Mouse (Mus musculus) adrenal gland, postnatal 10 days (tissue): Measurements from ENCODE around the gene Cenps. TPM values are rescaled to one million over a fixed set of nuclear protein-coding genes. Genes with fewer than 3 reads are reported as not detected.
"Not testable (repeated sequence)": the region's sequence is repeated elsewhere in the genome, so short reads cannot be mapped to it uniquely, and the experiment has no call there.

Experiments
- DNase-seq: peaks from one replicate; pipeline ENCODE4 v3.0.0; 2021; ENCODE audit warnings: mixed read lengths
- total RNA-seq, 2 experiments: library from RNA; stranded (reverse); gene quantifications; 2 replicates each; pipeline ENCODE4 v1.2.3; 2021

Gene Cenps
- total RNA-seq, 2 experiments from 2014 or later = 7.8 to 11.0 TPM

GRCm38 (mm10) chr4:149119978-149120562, 17.4 kb downstream of the Cenps start:
- DNase-seq = not testable (repeated sequence)

- DNase-seq = peak; percentile 94
These were observed 33.4 kb downstream of the Cenps start, which contains the start of gene Dffa for GRCm38 (mm10) chr4:149103875-149104561. Dffa (plus strand) TSS chr4:149104146.

GRCm38 (mm10) chr4:149101456-149101855, 36.0 kb downstream of the Cenps start:
- DNase-seq = no peak

GRCm38 (mm10) chr4:149100449-149100848, 37.0 kb downstream of the Cenps start:
- DNase-seq = not testable (repeated sequence)

GRCm38 (mm10) chr4:149099369-149100017, 37.9 kb downstream of the Cenps start, which contains the start of gene Pex14:
Pex14 (minus strand) TSS chr4:149099876.
- DNase-seq = peak; percentile 93

GRCm38 (mm10) chr4:149098571-149098970, 38.9 kb downstream of the Cenps start:
- peak; percentile 29 for DNase-seq

- peak; percentile 53 for DNase-seq
These were observed 39.5 kb downstream of the Cenps start for GRCm38 (mm10) chr4:149097956-149098355.

GRCm38 (mm10) chr4:149091364-149091763, 46.1 kb downstream of the Cenps start:
- no peak for DNase-seq

- DNase-seq = peak; percentile 47
These were observed 52.0 kb downstream of the Cenps start for GRCm38 (mm10) chr4:149085381-149085780.

GRCm38 (mm10) chr4:149081528-149081927, 55.9 kb downstream of the Cenps start:
- peak; percentile 92 for DNase-seq

- no peak for DNase-seq
These were observed 57.3 kb downstream of the Cenps start for GRCm38 (mm10) chr4:149080111-149080510.

GRCm38 (mm10) chr4:149079629-149080028, 57.8 kb downstream of the Cenps start:
- DNase-seq = no peak

GRCm38 (mm10) chr4:149078261-149078660, 59.2 kb downstream of the Cenps start:
- peak; percentile 52 for DNase-seq

Other genes starting within 250 kb of the Cenps start
- 10 to 100 TPM; 67.9 to 74.0 TPM for gene Pex14, start 37.8 kb downstream of the Cenps start, total RNA-seq
- gene Dffa, start 33.5 kb downstream of the Cenps start, total RNA-seq = 10 to 100 TPM; 21.0 to 23.9 TPM
- gene Cort, start 10.9 kb downstream of the Cenps start, total RNA-seq = 1 to 10 TPM; 1.5 TPM
- 100 to 1,000 TPM; 175 to 176 TPM for gene Pgd, start 29.1 kb upstream of the Cenps start, total RNA-seq
- 100 to 1,000 TPM; 105 to 154 TPM for gene Kif1b, start 170.1 kb upstream of the Cenps start, total RNA-seq